ENCODE assay signal across 16 mouse cellular contexts in the genomic region with DNA sequence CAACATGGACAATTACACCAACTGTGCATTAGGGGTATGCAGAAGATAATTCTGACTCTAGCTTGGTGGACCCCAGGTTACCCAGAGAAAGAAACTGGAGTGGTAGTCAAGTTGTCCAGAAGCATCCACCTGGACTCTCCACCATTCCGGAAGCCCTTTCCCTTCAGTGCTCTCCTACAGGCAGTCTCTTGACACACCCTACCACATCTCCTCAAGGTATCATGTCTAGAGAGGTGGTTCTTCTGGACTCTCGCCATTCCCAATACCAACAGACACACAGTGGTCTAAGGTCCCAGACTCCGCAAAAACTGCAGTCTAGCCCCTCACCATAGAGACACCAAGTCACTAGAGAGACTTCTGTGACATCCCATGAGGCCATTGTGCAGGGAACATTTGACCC. TPM values are rescaled to one million over a fixed set of nuclear protein-coding genes. Genes with fewer than 3 reads are reported as not detected.
DNase-seq lines count a peak whose midpoint lies in the region; TF ChIP-seq lines count a peak whose summit lies in the region.
"Had no signal": no experiment of that assay in that cellular context is flagged by ENCODE, and none has a peak within 500 bp of the region (broad histone marks: within the 10 kb centered on the region; RNA-seq: fewer than 3 reads in every experiment).

A gene (plus strand): TSS at position 301 of the 400 bp plus-strand sequence.

- H3K36me3 ChIP-seq in testis, adult 2 months (ENCODE audit: control insufficient read depth, insufficient read depth, low read length): no peaks in the 10 kb centered on the region; the same call in 1 of the 2 replicates

- no peak for TF ChIP-seq POLR2A in testis, adult 2 months (IDR thresholded peaks at IDR 0.05; ENCODE audit: control insufficient read depth, low read depth, low read length)

- H3K4me3 ChIP-seq in testis, adult 2 months (ENCODE audit: control insufficient read depth, low read depth, low read length): peak within 1 kb of the TSS; percentile 84

- no peak within 1 kb of the TSS for H3K27ac ChIP-seq in testis, adult 2 months (ENCODE audit: control insufficient read depth, insufficient read depth, low read depth, low read length)

- H3K4me1 ChIP-seq in testis, adult 2 months (ENCODE audit: control insufficient read depth, insufficient read depth, low read length): no peaks in the 10 kb centered on the region

- H3K27me3 ChIP-seq in testis, adult 2 months (ENCODE audit: control insufficient read depth, insufficient read depth, low read length): no peaks in the 10 kb centered on the region
- H3K27me3 ChIP-seq: CH12.LX had no signal

- DNase-seq in testis, postnatal 14 days (ENCODE audit: low spot score): no peak
- DNase-seq: adrenal gland, adult 2 months; adrenal gland, adult 8-10 months; adrenal gland, postnatal 10 days; adrenal gland, postnatal 14 days; adrenal gland, postnatal 25 days; adrenal gland, postnatal 36 days; B cell, adult 2 months; cerebellum, adult 11 months; cerebellum, adult 11-12 months; cerebellum, adult 18-20 months; cerebellum, adult 2 months had no signal

- no peak for TF ChIP-seq CTCF in testis, adult 2 months (IDR thresholded peaks at IDR 0.05; ENCODE audit: control insufficient read depth, insufficient read depth, insufficient replicate concordance, low read depth, low read length)

RNA-seq across cellular contexts. Expression of the gene that starts here (rescaled TPM):
- 4.9 and 5.4 TPM in 2 replicates for polyA plus RNA-seq in testis, adult 2 months (2012; rRNA removed)
- polyA plus RNA-seq: adrenal gland, adult 2 months; cerebellum, adult 2 months; G1E; Patski had no signal
